Mouse (Mus musculus) T-helper 1 cell (primary cell): ENCODE measurements around the gene Zan.
"Not testable (repeated sequence)": the region's sequence is repeated elsewhere in the genome, so short reads cannot be mapped to it uniquely, and the experiment has no call there.

Source experiments
- in situ Hi-C: fragments of 300-600 bp; cut with MboI, MseI; formaldehyde crosslinking; loops from one replicate; pipeline ENCODE4 v1.15.1; 2025; ENCODE audit warnings: high pct_unique_total_duplicates

The Zan gene

DNA sequence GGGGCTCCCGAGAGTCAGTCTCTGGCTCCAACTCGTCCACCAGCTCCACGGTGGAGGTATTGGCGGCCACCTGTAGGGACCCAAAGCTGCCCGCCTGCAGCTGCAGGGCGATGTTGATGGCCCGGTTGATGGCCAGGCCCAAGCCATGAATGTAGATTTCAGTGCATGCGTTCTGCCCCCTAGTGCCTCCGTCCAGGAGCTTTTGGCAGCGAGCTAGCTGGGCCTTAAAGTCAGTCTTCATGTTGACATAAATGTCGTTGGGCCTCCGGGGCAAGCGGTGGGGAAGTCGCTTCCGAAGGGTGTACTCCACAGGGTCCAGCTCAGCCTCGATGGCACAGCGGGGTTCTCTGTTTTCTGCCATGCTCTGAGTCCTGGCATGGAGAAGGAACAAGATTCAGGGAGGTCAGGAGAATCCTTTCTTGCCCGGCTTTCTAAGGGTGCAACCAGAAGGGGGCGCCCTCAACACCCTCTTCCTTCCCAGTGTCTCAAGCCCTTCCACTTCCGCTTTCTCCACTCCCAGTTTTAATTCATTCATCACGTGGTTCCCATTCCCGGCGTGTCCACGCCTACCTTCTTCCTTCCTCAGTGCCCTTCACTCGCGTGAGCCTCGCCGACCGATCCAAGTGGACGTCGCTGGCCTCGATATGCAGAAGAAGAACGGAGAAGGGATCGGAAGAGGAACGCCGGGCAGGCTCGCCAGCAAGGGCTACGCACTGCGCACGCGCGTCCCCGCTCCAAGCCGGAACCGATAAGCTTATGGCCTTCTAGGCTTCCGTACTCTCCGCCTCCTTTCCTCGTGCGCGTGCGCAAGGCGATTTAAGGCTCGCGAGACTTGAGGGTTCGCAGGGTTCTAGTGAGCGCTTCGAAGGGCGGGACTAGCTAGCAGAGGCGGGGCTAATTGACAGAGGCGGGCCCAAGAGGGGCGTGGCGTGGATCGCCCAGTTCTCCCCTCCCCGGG is 25.1 kb upstream of the Zan start, which contains the start of gene Pop7:
Pop7 (minus strand) TSS at position 810 of the 958 bp plus-strand sequence.
- in situ Hi-C loops, result no loop called here

DNA sequence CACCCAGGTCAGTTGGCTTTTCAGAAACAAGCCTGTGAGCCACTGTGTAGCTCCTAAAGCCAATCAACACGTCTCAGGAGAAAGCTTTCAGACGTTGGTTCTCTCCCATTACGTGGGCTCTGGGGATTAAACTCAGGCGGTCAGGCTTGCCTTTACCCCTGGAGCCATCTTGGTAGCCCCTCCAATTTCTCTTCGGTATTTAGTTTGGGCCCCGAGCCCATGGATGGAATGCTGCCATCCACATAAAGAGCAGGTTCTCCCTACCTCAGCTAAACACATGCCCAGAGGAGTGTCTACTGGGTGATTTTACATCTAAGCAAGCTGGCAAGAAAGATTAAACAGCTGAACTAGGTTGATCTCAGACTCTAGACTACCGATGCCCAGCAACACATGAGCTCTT is 23.3 kb upstream of the Zan start:
- in situ Hi-C loops, result no loop called here

DNA sequence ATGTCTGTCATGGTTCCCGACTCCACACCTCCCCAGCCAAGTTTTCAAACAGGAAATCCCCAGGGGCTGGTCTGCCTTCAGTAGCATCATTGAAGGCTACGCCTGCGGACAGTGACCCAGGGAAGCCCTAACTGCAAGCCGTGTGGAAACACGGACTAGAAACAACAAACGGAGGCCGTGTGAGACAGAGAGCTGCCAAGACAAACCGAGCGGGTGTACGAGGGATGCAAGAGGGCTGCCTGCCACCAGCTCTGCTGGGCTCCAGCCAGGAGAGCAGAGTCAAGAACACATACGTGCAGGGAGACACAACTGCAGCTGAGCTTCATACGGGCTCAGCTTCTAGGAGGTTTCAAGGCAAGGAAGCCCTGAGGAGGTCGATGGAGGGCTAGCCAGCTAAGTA is 17.0 kb upstream of the Zan start:
- in situ Hi-C loops, result no loop called here

GRCm38 (mm10) chr5:137491559-137491958 is 14.7 kb upstream of the Zan start:
- in situ Hi-C loops, result no loop called here

DNA sequence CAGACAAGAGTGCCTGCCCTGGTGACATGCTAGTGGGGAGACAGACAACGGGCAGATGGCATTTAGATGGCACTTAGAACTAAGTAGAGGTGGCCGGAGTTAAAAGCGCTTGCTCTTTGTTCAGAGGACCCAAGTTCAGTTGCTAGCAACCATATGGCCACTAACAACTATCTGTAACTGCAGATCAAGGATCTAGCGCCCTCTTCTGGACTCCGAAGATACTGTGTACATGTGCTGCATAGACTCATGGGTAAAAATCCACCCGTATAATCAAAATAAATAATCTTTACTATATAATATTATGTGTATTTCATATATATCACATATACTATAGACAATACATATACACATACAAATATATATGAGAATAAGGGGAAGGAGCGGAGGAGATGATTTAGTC is 10.8 kb upstream of the Zan start:
- in situ Hi-C loops, result no loop called here

GRCm38 (mm10) chr5:137485851-137486155 is 8.9 kb upstream of the Zan start:
- in situ Hi-C loops, result no loop called here

GRCm38 (mm10) chr5:137485071-137485850 is 8.4 kb upstream of the Zan start:
- in situ Hi-C loops, result no loop called here

DNA sequence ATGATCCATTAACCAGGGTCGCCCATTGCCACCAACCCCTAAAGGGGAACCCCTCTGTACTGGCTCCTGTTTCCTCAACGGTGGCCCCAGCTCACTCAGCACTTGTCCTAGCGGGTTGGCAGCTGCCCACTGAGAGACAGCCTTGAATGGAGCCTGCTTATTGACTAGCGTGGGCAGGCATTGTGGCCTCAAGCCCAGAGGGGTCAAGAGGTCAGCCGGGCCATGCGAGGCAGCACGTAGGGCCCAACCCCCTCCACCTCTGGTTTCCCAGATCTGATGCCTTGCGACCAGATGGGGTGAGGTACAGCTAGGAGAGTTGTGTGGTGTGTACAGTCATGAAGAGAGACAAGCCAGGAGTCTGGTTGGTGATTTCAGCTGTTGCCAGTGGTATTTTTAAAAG is 5.0 kb upstream of the Zan start:
- in situ Hi-C loops, result no loop called here

DNA sequence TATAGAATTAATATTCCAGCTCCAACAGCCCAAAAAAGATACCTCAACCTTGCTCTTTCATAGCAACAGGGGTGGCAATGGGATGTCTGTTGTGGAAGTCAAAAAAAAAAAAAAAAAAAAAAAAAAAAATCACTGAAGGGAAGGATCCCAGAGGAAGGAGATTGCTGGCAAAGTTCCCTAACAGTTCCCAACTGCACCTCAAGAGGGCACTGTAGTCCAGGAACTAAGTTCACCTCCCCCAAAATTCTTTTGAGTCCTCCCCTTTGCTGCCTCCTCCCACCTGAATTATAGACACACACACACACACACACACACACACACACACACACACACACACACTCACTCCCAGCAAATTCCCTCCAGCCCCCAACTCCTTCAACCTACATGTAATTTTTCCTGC is 4.3 kb upstream of the Zan start:
- in situ Hi-C loops, result no loop called here

- in situ Hi-C loops, result loop anchor here (25.0 kb wide), 1 partner anchor 1637 kb away; no protein-coding TSS in a partner anchor
Observed at GRCm38 (mm10) chr5:137474351-137474750, 2.5 kb downstream of the Zan start.

DNA sequence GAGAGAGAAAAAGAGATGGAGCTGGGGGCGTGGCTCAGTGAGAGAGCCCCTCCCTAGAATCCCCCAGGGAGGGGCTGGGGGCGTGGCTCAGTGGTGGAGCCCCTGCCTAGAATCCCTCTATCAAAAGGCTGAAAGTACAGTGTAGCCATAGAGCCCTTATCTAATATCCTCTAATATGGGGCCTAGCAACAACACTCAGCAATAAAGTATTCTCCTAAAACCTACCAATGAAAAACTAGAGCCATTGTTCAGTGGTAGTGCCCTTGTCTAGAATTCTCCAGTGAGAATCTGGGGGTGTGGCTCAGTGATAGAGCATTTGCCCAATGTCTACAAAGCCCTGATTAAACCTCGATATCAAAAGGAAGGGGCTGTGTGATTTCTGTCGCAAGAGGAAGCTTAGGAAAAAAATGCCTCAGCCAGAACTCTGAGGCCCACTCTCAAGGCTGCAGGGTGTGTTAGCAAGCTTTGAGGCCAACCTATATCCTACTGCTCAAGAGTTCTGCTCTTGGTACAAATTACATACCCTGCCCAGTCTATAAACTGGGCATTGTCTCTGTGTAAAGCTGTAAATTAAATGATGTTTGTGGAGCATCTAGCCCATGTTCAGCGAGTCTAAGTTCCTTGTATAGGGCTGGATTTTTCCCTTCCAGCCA is 4.5 kb downstream of the Zan start:
- in situ Hi-C loops, result loop anchor here (25.0 kb wide), 1 partner anchor 1635 kb away; no protein-coding TSS in a partner anchor

- in situ Hi-C loops, result loop anchor here (25.0 kb wide), 1 partner anchor 1630 kb away; no protein-coding TSS in a partner anchor
Observed at GRCm38 (mm10) chr5:137466946-137467345, 9.9 kb downstream of the Zan start.

DNA sequence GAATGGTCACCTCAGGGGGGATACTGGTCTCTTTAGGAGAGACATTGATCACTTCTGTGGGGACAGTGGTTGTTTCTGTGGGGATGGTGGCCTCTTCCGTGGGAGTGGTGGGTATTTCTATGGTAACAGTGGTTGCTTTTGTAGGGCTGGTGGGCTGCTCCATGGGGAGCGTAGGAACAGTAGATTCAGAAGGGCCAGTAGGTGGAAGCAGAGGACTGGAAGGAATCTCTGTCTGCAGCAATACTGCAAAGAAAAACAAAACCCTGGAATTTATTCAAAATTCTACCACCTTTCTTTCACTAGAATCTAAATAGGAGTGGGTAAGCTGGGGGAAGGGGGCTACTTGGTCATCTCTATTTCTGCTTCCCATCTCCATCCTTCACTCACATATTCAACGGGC is 11.8 kb downstream of the Zan start:
- in situ Hi-C loops, result loop anchor here (25.0 kb wide), 1 partner anchor 1628 kb away; no protein-coding TSS in a partner anchor

DNA sequence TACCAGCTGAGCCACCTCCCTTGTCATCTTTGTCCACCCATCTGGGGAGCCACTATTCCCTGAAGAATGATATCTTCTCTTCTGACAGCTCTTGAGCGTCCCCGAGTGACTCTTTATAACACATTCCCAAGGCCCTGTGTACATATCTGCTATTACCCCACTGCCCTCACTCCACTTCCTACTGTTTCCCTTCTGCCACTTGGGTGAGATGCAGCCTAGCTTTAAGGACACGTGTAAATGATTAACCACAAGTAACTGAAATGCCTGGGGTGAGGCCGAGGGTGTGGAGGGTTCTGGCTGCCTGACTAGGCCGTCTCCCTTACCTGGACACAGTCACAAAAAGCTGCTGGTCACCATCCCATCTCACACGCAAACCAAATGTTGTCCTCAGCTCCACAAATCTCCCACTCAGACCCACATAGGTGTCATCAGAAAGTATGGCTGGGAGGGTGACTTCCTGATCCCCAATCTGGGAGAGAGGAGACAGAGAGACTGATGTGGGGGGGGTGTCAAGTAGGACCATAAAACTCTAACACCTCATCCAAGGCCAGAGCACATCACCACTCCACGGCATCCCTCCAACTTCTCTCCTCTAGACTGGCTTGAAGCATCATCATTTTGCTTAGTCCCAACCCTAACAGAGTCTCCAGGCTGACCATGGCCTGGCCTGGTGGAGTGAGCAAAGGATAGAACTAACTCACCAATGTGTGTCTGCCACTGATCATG is 20.8 kb downstream of the Zan start:
- in situ Hi-C loops, result loop anchor here (25.0 kb wide), 1 partner anchor 1619 kb away; no protein-coding TSS in a partner anchor

DNA sequence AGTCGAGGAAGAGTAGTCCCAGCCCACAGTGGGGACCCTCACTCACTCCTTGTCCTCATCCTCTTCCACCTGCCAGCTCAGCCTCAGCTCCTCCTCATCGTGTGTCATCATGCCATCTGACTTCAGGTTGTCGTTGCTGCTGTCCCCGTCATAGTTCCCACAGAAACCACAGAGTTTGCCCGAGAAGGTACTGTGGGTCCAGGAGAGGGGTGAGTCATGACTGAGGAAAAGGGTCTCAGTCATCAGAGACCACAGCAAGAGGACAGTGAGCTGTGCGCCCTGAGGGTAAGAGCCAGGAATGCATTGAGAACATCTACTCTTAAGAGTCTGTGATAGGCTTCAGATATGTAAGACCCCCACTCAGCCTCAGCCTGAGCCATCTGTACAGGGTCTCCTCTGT is 21.7 kb downstream of the Zan start:
- in situ Hi-C loops, result loop anchor here (25.0 kb wide), 1 partner anchor 1618 kb away; no protein-coding TSS in a partner anchor

- in situ Hi-C loops, result loop anchor here (10.0 kb wide), 1 partner anchor 241 kb away; no protein-coding TSS in a partner anchor
Observed at GRCm38 (mm10) chr5:137445536-137445935, 31.3 kb downstream of the Zan start.

DNA sequence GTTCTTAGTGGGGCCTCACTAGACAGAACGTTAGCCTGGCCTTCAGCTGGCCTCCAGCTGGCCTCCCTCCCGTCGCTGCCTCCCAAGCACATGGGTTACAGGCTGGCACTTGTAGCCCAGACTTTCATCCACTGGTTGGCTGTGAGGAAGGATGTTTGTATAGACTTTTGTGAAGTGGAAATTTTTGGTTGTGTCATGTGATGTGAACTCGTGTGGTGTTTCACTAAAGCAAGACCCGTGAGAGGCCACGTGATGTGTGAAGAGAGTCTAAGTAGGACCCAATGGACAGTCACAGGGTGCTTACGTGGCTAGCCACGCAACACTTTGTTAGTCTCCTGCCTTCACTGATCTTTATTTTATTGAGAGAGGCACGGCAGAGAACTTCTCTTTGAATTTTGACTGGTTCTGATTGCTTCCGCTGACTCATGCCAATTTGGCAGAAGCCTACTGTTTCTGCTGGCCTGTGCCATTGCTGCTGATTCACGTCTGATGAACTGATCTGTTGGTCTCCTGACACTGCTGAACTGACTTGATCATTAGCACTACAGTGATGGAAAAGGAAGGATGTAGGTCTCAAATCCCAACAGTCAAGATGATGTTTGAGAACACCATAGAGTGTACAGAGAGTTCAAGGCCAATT is 36.5 kb downstream of the Zan start:
- in situ Hi-C loops, result loop anchor here (10.0 kb wide), 1 partner anchor 236 kb away; no protein-coding TSS in a partner anchor

GRCm38 (mm10) chr5:137433889-137434288 is 43.0 kb downstream of the Zan start:
- in situ Hi-C loops, result no loop called here

DNA sequence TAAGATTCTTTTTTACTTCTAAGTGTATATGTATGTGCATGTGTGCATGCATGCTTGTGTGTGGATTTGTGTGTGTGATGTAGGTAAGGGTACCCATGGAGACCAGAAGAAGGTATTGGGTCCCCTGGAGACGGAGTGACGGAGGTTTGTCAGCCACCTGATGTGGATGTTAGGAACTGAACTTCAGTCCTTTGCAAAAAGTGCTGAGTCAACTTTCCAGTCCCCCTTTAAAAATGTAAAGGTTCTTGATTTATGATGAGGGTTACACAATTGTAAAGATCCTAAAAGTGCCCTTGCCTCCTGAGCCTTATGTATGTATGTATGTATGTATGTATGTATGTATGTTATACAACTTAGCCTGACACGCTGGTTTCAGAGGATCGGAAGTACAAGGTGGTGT is 46.5 kb downstream of the Zan start:
- in situ Hi-C loops, result not testable (repeated sequence)

DNA sequence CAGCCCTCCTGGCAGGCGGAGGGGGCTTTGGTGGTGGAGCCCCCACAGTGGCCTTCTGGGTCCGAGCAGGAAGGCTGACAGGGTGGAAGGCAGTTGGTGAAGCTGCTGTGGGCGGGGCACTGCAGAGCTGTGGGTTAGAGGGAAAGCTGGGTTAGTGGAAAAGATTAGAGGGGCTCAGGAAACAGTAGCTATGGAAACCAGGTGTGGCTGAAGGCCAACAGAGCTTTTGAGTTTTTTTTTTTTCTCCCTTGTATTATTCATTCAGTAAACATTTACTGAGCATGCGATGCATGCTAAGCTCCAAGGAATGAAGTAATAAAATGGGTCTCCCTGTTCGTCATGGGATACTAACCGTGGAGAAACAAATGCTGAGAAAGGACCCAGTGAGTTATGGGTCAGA is 51.2 kb downstream of the Zan start:
- in situ Hi-C loops, result no loop called here

DNA sequence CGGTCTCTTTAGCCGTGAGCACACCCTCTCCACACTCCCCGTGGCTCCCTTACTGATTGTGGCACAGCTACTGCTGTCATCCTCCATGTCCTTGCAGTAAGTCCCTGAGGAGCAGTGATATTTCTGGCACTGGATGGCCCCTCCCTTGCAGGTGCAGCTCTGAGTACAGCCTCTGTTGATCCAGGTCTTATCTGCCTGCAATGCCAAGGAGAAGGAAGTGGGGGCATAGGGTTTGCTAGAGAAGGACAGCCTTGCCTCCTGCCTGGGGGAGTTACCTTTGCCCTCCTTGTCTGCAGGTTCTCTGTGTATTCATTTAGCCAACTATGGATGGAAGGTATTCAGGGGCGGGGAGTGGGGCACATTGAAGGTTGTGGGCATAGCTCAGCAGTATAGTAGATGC is 57.0 kb downstream of the Zan start:
- in situ Hi-C loops, result no loop called here
